Mouse (Mus musculus): ENCODE data around the gene Mettl7a3.
"Not testable (repeated sequence)": the region's sequence is repeated elsewhere in the genome, so short reads cannot be mapped to it uniquely, and the experiment has no call there.

Gene Mettl7a3

DNA sequence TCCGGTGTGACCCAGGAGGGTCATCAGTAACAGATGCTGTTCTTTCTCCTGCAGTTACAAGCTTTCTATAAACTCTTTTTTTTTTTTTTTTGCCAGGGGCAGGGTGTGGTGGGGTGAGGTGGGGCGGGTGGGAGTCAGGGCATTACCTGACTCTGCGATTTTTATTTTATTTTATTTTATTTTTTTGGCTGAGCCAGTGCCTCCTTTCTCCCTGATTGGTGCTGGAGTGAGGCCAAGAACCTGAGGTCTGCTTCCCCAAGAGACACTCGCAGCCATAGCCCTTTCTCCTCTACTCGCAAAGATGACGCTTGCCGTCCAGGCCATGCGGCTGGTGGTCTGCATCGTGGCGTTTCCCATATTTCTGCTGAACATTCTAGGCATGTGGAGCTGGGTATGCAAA is at the start of gene Mettl7a3:
TSS of gene Mettl7a3 (plus strand) at position 301 of the 400 bp plus-strand sequence.
- peak in 1 of 2 experiments; percentile 18 for DNase-seq

DNA sequence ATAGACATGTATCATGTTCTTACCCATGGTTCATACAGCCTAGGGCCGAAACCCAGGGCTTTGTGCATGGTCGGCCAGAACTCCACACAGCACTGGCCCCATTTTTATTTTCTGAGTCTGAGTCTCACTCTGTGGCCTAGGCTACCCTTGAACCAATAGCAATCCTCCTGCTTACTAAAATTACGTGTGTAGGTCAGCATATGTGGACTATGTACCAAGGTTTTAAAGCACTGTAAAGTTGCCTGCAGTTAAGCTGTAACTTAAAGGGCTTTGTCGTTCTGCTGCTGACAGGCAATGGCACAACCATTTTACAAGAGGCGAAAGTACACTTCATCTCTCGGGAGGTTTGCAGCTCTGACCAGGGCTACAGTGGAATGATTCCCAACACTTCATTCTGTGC is 45.7 kb upstream of the Mettl7a3 start:
- no peak for DNase-seq

DNA sequence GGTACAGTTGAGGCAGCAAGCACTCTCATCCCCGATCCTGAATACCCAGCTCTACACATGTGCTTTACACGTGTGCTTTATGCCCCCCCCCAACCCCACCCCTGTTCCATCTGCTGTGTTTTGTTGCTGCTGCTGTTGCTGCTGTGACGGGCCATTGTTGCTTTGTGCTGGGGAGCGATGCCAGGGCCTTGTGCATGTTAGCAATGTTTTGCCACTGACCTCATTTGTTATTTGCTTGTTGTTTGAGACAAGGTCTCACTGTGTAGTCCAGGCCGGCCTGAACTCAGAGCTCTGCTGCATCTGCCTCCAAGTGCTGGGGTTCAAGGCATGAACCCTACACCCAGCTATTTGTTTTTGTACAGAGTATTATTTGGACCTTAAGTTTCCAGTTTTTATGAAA is 43.9 kb upstream of the Mettl7a3 start:
- DNase-seq, result no peak

DNA sequence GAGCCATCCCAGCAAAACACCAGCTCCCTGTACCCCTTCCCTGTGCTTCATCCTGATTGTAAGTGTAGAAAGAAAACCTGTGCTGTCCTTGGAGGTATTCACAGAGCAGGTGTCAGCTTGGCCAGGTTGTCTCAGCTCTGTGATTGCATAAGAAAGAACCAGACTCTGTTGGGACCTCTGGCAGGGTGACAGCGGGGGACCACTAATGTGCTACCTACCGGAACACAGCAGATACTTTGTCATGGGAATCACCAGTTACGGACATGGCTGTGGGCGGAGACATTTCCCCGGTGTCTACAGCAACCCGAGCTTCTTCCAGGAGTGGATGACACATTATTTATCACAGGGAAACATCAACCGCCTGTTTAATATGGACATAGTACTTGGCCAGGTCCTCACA is 42.4 kb upstream of the Mettl7a3 start:
- no peak for DNase-seq

DNA sequence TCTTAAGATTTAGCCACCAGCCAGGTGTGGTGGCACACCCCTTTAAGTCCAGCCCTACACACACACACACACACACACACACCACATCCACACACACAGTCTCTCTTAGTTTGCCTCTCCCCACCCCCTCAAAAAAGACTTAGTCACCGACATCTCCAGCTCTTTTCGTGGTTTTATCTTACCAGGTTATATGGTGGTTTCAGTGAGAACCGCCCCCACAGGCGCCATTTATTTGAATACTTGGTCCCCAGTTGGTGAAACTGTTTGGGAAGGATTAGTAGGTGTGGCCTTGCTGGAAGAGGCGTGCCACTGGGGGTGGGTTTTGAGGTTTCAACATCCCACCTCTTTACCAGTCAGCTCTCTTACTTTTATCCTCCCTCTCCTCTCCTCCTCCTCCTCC is 36.9 kb upstream of the Mettl7a3 start:
- no peak for DNase-seq

DNA sequence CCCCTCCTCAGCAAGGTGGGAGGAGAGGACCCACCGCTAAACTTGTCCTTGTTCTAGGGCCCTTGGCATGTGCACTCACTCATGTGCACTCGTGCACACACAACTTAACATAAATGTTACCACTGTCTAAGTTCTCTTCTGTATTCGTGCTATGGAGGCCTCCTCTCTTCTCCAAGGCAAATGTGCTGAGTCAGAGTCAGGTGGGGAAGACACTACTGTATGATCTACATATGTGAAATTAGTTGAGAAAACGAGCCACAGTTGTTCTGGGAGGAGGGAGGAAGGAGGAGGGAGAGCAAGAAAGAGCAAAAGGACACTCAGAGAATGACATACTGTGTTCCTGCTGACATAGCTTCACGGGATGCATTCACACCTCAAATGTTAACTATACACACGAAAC is 34.2 kb upstream of the Mettl7a3 start:
- no peak for DNase-seq

DNA sequence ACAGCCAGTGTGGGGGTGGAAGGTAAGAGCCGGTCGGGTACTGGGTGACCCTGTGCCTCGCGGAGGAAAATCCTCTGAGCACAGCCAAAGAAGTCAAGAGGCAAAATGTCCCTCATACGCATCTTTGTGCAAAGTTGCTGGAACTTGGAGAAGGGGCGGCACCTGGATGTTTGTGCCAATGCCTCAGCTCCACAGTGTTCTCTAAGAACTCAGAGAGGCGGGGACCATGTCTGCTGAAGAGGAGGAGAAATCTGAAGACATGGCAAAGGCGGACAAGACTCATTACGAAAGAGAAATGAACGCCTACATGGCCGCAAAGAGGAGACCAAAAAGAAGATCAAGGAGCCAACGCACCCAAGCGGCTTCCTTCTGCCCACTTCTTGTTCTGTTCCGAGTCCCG is 33.2 kb upstream of the Mettl7a3 start:
- no peak for DNase-seq

DNA sequence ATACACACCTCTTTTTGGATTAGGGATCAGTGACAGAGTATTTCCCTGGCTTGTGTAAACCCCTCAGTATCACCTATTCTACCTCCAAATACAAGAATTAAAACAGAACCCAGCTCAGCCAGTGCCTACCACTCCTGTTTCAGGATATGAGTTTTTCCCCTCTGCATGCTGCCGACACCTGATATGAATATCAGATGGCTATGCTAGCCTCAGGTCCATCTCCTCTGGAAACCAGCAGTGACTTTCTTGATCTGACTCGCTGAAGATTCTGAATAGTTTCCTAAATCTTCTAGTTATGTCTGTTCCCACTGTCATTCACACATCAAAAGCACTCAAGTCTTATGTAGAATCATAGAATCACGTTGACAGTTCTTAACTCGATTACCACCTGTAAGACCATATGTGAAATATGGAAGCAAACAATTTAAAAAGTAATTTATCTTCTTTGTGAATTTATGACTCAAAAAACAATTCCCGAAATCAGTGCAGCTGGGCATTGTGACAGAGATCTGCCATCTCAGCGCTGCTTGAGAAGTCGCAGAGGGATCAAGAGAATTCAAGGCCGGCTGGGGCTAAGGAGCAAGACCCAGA is 31.2 kb upstream of the Mettl7a3 start:
- peak in 1 of 2 experiments; percentile 29 for DNase-seq

DNA sequence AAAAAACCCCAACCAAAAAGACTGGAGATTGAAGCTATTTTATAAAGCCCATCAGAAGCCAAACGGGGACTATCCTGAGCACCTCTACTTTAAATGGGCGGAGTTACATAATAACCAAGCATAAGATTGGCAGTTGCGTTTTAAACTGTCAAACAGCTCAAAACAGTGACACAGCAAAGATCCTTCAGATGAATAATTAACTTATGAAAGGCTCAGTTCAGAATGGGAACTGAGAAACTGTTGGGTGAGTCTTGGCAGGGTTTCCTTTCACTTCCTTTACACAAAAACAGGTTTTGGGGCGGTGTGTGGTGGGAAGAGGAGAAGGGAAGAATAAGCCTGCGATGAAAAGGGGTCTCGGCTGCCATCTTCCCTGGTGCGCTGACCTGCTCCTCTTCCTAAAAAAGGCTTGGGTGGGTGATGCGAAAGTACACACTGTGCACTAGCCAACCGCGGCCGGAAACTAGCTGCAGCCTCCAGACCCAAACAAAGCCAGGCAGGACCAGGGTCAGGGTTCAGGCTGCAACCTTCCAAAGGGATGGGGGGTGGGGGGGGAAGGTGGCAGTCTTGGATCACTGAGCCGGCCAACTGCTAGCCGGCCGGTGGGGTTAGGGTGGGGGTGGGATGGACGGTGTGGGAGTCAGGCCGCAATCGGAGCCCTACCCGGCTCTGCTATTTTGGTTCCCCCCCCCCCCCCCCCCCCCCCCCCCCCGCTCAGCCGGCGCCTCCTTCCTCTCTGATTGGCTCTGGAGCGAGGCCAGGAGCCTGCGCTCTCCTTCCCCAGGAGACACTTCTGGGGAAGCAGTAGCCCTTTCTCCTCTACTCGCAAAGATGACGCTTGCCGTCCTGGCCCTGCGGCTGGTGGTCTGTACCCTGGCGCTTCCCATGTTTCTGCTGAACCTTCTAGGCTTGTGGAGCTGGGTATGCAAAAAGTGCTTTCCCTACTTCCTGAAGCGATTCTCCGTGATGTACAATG is 30.4 kb upstream of the Mettl7a3 start, which contains the start of gene Mettl7a1:
TSS of gene Mettl7a1 (plus strand) at position 122 of the 973 bp plus-strand sequence.
- DNase-seq, result peak; percentile 92 to 93

DNA sequence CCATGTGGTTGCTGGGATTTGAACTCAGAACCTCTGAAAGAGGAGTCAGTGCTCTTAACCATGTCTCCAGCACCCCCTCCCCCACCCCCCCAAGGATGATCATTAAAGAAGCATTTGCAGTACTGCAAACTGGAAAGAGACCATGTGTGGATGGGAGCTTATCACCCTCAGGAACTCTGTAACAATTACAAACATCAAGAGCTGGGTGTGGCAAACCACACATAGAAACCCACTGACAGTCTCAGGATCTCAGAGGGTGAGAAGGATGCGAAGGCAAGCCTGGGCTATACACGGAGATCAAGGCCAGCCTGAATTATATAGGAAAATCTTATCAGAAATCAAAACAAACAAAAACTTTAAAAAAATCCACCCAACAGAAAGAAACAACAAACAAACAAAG is 28.5 kb upstream of the Mettl7a3 start:
- DNase-seq, result no peak

DNA sequence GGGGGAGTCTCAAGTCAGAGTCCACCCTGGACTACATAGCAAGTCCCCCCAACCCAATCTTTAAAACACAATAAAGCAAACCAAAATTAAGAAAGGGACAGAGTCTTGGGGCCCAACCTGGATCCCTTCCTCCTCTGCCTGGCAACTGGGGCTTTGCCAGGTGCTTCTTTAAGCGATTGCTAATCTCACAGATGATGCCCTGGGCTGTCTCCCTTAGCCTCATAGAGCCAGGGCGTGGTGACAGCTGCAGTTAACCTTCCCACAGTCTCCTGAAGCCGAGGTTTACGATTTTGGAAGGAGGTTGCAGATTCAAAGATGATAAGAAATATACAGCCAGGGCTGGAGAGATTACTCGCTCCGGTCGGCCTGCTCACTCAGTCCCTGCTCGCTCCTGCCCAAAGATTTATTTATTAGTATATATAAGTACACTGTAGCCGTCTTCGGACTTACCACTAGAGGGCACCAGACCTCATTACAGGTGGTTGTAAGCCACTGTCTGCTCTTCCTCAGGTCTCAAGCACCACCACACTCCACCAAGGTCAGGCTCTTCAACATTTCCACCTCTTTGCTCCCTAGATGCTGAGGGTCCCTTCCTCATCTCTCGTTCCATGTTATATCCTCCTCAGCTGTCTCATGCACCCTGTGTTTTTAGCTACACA is 27.2 kb upstream of the Mettl7a3 start:
- DNase-seq, result peak; percentile 39 to 66

DNA sequence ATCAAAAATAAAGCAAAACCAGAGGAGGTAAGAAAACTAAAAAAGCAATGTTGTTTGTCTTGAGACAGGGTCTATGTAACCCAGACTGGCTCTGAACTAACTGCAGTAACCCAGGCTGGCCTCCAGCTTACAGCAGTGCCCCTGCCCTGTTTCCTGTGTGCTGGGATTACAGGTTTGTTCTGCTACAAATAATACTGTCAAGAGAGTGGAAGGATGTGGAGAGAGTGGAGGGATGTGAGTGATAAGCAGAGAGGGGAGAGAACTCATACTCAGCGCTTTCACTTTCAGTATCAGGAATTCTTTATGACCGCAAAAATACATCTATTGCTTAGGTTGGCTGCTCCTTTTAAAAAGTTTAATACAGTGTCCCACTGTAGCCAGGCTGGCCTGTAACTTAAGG is 22.4 kb upstream of the Mettl7a3 start:
- DNase-seq, result no peak

DNA sequence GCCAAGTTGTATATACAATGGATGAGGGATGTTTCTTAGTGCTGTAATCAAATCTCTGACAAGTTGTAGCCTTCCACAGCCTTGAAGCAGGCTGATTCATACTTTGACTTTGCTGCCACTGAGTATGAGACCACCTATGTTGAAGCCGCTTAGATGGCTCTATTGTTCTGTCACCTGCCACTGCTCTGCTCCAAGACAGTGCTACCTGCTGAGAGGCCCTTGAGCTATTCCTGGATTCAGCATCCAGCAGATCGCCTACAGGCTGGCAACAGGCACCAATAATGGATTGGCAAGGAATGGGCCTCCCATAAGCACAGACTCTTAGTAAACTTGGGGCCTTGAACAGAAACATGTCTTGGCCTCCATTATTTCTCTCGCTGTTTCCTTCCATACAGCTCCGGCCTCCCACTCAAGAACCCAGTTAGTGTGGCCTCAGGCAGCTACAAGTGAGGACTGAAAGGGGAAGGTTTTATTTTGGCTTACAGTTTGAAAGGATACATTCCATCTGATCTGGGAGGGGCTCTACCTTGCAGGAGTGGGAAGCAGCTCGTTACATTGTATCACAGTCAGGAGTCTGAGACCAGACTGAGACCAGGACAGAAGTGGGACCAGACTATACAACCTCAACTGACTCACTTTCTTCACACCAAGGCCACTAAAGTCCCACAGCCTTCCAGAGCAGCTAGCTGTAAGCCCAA is 20.1 kb upstream of the Mettl7a3 start:
- no peak for DNase-seq

DNA sequence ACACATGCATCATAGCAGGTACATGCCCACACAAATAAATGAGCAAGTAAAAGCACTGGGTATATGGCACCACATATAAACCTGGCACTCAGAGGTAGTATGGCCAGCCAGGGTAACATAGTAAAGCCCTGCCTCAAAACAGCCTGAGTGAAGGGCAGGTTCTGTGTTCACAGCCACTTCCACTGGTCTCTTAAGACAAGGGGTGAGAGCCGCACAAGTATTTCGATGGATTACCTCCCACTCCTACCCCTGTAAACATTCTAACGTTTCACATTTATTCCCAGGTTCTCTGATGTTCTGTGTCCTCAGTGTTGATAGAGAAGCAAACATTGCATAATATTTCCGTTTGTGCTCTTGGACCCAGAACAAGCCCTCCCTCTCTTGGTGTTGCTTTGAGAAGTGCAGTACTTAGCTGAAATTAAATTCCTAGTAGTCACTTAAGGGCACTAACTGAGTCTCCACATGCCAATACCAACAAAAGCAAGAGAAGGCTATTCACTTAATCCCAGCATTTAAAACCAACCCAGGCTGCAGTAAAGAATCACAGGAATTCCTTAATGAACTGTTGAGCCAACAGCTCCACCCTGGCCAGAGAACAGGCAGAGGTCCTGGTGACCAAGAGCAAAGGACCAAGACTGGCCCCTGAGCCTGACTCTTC is 16.6 kb upstream of the Mettl7a3 start:
- not testable (repeated sequence) for DNase-seq

DNA sequence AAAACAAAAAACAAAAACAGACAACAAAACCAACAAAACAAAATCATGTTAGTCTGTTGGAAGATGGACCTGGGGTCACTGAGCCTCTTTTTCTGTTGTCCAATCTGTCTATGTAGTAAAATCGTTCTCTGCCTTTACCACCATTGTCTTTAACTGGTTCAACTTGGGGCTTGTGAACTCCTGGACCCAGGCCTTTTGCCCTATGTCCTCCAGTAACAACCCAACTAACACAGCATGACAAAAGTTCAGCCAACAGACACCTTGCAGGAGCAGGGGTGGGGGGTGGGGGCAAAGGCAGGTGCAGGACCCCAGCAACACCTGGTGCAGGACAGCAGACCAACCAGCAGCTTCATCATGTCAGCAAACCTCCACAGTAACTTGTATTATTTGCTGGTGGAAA is 14.8 kb upstream of the Mettl7a3 start:
- DNase-seq, result no peak

DNA sequence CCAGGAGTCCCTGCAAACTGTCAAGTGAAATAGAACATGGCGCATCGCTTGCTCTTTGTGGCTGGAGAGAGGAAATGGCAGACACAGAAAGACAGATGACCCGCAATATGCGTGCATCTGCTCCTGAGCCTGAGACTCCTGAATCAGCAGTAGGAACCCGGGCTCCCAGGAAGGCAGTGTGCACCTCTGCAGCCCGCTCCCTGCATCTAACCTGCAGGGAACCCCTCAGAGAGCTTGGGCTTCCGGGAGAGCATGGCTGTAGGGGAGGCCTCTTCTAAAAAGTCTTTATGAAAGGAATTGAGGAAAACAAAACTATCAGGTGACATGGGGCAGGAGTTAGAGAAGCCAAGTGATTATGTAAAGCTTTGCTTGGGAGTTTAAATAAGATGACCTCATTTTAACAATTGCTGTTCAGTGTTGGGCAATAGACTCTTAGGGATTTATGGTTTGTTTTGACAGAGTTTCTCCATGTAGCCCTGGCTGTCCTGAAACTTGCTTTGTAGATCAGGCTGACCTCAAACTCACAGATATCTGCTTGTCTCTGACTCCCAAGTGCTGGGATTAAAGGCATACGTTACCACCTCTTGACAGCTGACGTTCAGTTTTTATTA is 14.3 kb upstream of the Mettl7a3 start:
- no peak for DNase-seq

DNA sequence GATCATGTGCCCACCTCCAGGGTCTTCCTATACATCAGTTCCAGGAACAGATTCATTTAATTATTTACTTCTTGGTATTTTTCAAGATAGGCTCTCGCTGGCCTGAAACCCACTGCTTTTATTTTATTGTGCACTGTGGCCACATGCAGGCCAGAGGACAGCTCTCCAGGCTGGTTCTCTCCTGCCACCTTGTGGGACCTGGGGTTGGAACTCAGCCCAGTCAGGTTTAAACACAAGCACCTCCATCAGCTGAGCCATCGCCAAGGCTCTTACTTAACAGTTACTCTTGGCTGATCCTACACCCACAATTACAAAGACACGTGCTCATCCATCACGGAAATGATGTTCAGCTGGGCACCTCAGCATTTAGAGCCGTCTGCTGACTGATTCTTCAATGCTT is 13.6 kb upstream of the Mettl7a3 start:
- DNase-seq, result peak; percentile 72 to 82

DNA sequence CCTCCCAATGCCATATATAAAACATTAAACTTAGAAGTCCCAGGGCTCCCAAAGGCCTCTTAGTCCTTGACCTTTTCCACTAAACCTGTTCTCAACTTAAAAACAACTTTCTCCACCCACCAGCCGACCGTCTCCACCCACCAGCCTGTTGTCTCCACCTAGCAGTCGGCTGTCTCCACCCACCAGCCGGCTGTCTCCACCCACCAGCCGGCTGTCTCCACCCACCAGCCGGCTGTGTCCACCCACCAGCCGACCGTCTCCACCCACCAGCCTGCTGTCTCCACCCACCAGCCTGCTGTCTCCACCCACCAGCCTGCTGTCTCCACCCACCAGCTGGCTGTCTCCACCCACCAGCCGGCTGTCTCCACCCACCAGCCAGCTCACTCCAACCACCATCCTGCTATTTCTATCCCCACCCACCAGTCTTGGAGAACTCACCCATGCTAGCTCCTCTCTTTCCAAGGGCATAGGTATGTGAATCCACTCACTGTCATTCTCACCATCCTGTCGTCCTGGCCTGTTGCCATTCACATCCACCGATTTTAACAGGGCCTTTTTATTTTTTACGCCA is 10.6 kb upstream of the Mettl7a3 start:
- no peak for DNase-seq

DNA sequence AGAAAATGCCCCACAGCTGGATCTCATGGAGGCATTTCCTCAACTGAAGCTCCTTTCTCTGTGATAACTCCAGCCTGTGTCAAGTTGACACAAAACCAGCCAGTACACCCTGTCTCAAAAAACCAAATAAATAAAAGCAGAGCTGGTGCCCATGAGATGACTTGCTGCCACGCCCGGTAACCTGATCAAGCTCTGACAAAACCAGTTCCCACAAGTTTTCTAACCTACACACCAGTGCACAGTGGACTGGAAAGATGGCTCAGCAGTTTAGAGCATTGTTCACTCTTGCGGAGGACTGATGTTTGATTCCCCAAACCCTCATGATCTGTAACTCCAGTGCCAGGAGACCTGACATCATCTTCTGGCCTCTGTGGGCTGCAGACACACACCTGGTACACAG is 9.5 kb upstream of the Mettl7a3 start:
- DNase-seq, result no peak

DNA sequence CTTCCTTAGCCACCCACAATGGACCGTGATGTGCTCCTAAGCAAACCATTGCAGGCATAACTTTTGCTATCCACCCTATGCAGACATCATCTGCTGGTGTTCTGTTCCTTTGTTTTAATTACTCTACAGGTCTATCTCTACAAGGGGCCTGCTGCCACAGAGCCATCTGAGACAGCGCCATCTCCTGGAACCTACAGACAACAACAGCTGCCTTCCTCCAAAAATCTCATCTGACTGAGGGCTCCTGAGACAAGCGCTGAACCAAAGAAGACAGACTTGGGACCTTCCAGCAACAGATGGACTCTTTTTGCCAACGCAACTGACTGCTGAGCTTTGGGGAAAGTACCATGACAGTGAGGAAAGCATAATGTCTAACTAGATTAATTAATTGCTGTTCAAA is 6.6 kb upstream of the Mettl7a3 start:
- not testable (repeated sequence) for DNase-seq

DNA sequence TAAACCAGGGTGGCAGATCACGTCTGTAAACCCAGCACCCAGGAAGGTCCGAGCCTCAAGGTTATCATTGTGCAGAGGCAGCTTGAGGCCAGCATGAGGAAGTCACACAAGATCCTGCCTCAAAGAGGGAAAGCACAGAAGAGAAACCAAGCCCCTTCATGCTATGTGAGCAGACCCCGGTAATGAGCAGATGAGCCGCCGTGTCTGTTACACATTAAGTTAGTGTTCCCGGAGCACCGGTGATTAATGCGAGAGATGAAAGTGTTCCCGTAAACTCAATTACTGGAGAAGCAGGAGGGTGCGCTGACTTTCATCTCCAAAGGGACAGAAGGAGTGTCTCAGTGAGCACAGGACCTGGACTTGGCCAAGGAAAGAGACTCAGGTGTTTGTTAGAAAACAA is 5.4 kb upstream of the Mettl7a3 start:
- DNase-seq, result not testable (repeated sequence)

DNA sequence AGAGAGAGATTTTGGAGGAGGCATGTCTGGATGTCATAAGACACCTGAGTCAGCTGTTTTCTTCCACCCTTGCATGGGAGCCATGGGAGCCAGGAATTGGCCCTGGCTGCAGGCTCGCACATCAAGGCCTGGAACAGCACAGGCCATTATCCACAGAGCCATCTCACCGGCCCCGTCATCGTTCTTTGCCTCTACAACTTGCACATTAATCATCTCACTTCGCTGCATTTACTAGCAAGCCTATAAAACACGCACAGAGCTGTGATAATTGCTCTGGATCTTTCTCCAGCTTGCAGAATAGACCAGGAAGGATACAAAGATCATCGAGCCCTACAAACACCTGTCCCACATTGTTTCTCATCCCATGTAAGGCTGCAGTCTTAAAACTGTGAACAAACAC is 4.0 kb upstream of the Mettl7a3 start:
- no peak for DNase-seq
